Mouse (Mus musculus) 3T3-L1 (cell line): ENCODE measurements at regions not wholly inside any gene's neighbourhood (a gene's known extent, or its start where the extent isn't known, plus 50 kb on each side); places are given as distances from the start of the nearest gene placed in this dataset.

Source experiments
- DNase-seq: peaks from one replicate; pipeline ENCODE4 v3.0.0-alpha.2; 2015; ENCODE audit warnings: low read depth, low spot score

GRCm38 (mm10) chr10:47501288-47501687, 1923.7 kb downstream of the Hace1 start:
- DNase-seq, result no peak

- peak; percentile 29 for DNase-seq
Observed at GRCm38 (mm10) chr10:47509190-47509589, 1931.6 kb downstream of the Hace1 start.

- DNase-seq, result no peak
Observed at GRCm38 (mm10) chr10:47509858-47510257, 1932.2 kb downstream of the Hace1 start.

GRCm38 (mm10) chr10:47517801-47518200, 1940.2 kb downstream of the Hace1 start:
- no peak for DNase-seq

GRCm38 (mm10) chr10:47566449-47567079, 1988.9 kb downstream of the Hace1 start:
- peak; percentile 17 for DNase-seq
